Mouse (Mus musculus) brain, adult 2 months (tissue): ENCODE data around the gene Osbpl10.

ENCODE experiments used
- DNase-seq: peaks from one replicate; pipeline ENCODE4 v3.0.0; 2011; ENCODE audit warnings: low read depth, low spot score

Gene Osbpl10

GRCm38 (mm10) chr9:115163031-115163430, 184.7 kb downstream of the Osbpl10 start:
- DNase-seq, result peak; percentile 41

GRCm38 (mm10) chr9:115163693-115164092, 185.3 kb downstream of the Osbpl10 start:
- DNase-seq, result no peak

GRCm38 (mm10) chr9:115164351-115164750, 186.0 kb downstream of the Osbpl10 start:
- DNase-seq, result no peak

- DNase-seq, result no peak
Observed at GRCm38 (mm10) chr9:115165996-115166395, 187.6 kb downstream of the Osbpl10 start.

GRCm38 (mm10) chr9:115169591-115169990, 191.2 kb downstream of the Osbpl10 start:
- no peak for DNase-seq

- no peak for DNase-seq
Observed at GRCm38 (mm10) chr9:115172096-115172495, 193.7 kb downstream of the Osbpl10 start.

GRCm38 (mm10) chr9:115179154-115179553, 200.8 kb downstream of the Osbpl10 start:
- no peak for DNase-seq

GRCm38 (mm10) chr9:115179935-115180334, 201.6 kb downstream of the Osbpl10 start:
- peak; percentile 56 for DNase-seq

- no peak for DNase-seq
Observed at GRCm38 (mm10) chr9:115186402-115186801, 208.0 kb downstream of the Osbpl10 start.

- DNase-seq, result no peak
Observed at GRCm38 (mm10) chr9:115190376-115190942, 212.1 kb downstream of the Osbpl10 start.

GRCm38 (mm10) chr9:115192890-115193289, 214.5 kb downstream of the Osbpl10 start:
- no peak for DNase-seq

GRCm38 (mm10) chr9:115197082-115197481, 218.7 kb downstream of the Osbpl10 start:
- no peak for DNase-seq

GRCm38 (mm10) chr9:115200166-115200862, 221.9 kb downstream of the Osbpl10 start:
- no peak for DNase-seq

- no peak for DNase-seq
Observed at GRCm38 (mm10) chr9:115201264-115201663, 222.9 kb downstream of the Osbpl10 start.

- DNase-seq, result no peak
Observed at GRCm38 (mm10) chr9:115203136-115203535, 224.8 kb downstream of the Osbpl10 start.

- peak; percentile 41 for DNase-seq
Observed at GRCm38 (mm10) chr9:115205491-115205890, 227.1 kb downstream of the Osbpl10 start.

GRCm38 (mm10) chr9:115206219-115206618, 227.8 kb downstream of the Osbpl10 start:
- peak; percentile 45 for DNase-seq

- DNase-seq, result no peak
Observed at GRCm38 (mm10) chr9:115209737-115210136, 231.4 kb downstream of the Osbpl10 start.

- DNase-seq, result peak; percentile 67
Observed at GRCm38 (mm10) chr9:115210535-115210934, 232.2 kb downstream of the Osbpl10 start.

- DNase-seq, result no peak
Observed at GRCm38 (mm10) chr9:115213755-115214264, 235.4 kb downstream of the Osbpl10 start.

- DNase-seq, result no peak
Observed at GRCm38 (mm10) chr9:115214572-115215571, 236.5 kb downstream of the Osbpl10 start.
